Mouse (Mus musculus) cerebellum, adult 11 months (tissue): ENCODE data around the gene Zpr1.

ENCODE experiments used
- DNase-seq: peaks from one replicate; pipeline ENCODE4 v3.0.0; 2022

Gene Zpr1

DNA sequence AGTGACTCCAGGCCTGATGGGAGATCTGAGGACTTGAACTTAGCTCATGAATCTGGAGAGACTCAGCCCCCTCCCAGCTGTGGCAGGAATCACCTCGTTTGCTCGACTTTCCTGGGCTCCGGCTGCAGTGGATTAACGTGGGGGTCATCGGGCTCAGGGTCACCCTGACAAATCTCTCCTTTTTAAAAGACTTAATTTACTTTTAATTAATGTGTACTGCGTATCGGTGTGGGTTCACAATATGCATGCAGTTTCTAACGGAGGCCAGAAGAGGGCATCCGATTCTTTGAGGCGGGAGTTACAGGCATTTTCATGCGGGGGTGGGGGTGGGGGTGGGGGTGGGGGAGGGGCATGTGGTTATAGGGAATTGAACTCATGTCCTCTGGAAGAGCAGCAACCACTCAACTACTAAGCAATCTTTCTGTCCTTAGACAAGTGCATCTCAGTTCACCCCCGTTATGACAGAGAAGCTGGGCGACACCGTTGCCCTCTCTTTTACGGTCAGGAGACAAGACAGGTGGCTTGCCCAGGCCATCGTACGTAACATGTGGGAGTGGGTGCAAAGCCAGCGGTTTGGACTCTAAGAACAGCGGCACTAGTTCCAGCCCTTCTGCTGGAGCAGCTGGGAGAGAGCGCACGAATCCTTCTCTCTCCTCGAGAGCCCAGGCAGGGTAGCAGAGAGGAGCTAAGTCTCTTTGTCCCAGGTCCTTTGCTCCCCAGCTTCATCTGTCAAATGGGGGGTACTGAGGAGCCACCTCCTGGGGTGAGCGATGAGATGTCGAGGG lies 57.1 kb downstream of the Zpr1 start:
- no peak for DNase-seq

DNA sequence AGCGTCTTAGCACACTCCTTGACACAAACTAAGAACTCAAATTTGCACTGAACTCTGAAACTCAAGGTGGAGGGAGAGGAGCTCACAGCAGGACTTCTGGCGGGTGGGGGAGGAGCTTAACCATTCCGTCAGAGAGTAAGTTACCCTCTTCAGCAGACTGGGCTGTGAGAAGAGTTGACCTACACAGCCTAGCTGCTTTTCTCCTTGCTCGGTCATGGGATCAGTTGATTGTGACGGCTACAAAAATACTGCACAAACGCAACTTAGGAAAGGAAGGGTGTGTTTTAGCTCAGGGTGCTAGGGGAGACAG lies 57.7 kb downstream of the Zpr1 start:
- DNase-seq = no peak

DNA sequence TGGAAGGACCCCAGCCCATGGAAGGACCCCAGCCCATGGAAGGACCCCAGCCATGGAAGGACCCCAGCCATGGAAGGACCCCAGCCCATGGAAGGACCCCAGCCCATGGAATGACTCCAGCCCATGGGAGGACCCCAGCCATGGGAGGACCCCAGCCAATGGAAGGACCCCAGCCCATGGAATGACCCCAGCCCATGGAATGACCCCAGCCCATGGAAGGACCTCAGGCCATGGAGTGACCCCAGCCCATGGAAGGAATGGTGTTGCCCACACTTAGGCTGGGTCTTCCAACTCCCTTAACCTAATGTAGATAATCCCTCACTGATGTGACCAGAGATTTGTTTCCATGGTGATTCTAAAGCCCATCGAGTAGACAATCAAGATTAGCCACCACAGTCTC lies 58.4 kb downstream of the Zpr1 start:
- DNase-seq = no peak
